Mouse (Mus musculus): ENCODE measurements around the gene Cenpx. TPM values are rescaled to one million over a fixed set of nuclear protein-coding genes. Genes with fewer than 3 reads are reported as not detected.
A peak's percentile ranks its signal among the peaks of the same experiment; 100 is the strongest.
"Not testable (repeated sequence)": the region's sequence is repeated elsewhere in the genome, so short reads cannot be mapped to it uniquely, and the experiment has no call there.

The Cenpx gene
- total RNA-seq (2014; rRNA removed) (20.3 and 20.5 TPM in 2 replicates), polyA plus RNA-seq (2012; rRNA removed) (63.4 and 74.6 TPM in 2 replicates)

DNA sequence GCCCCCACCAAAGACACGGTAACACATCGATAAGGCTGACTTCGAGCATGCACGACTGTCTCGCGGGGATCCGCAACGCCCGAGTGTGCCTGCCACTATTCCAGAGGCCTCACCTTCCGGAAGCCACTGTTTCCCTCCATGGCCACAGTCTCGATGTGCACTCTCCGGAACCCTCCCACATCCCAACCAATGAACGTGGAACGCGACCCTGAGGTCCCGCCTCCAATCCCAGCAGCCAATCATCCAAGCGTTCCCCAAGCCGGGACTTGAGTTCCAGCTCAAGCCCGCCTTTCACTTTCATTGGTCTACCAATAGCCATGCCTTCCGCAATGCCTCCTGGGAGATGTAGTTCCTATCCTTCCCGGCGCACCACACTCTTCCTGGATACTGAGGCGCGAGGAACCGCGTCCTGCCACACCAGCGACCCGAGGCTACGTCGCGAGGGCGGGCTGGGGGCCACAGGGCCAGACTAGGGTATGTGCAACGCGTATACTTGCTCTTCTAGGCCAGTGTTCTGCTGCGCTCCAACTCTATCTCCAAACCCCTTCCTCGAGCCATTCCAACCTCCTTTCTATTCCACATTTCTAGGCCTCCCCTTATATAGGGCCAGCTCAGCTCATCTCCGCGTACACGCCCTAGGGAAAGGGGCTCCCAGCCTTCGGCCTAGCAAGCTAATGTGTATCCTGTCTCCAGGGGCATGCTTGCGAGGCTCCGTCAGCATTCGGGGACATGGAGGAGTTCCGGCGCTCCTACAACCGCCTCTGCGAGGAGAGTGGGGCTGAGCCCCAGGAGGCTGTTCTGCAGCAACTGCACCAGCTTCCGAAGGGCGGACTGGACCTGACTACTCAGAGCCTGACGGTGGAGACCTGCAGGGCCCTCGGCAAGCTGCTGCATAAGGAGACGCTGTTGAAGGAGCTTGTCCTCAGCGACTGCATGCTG, at the start of gene Cenpx, which contains the start of gene Lrrc45:
Gene Cenpx, minus strand, starts transcription at position 159 of the 939 bp plus-strand sequence.
Gene Lrrc45, plus strand, starts transcription at position 346 of the 939 bp plus-strand sequence.
- H3K9ac ChIP-seq (ENCODE audit: low read depth, low read length): peak within 1 kb of the TSS; percentile 68
- H3K4me1 ChIP-seq (ENCODE audit: control insufficient read depth, insufficient read depth, low read length): peaks cover 9% of the 10 kb centered on the region
- TF ChIP-seq POLR2A (IDR thresholded peaks at IDR 0.05; ENCODE audit: extremely low read depth, insufficient read depth, low read length): peak; percentile 80
- TF ChIP-seq CTCF (IDR thresholded peaks at IDR 0.05; ENCODE audit: low read depth, low read length): no peak
- no peaks in the 10 kb centered on the region for H3K79me2 ChIP-seq (ENCODE audit: control insufficient read depth, insufficient read depth, low read length)
- peak within 1 kb of the TSS; percentile 61 for H3K4me3 ChIP-seq (ENCODE audit: insufficient read depth, low read depth, low read length)
- DNase-seq (ENCODE audit: extremely low read depth, low read depth, low spot score): peak; percentile 98
- peak within 1 kb of the TSS; percentile 32 for H3K27ac ChIP-seq (replicated peaks; ENCODE audit: insufficient read depth, low read depth, low read length)
- H3K36me3 ChIP-seq (ENCODE audit: control insufficient read depth, insufficient read depth, low read length): no peaks in the 10 kb centered on the region
- 6% methylated on average over 53 of the region's 53 CpGs for WGBS
- H3K27me3 ChIP-seq (ENCODE audit: control insufficient read depth, insufficient read depth, low read length): no peaks in the 10 kb centered on the region

GRCm38 (mm10) chr11:120762672-120763041, 49.1 kb upstream of the Cenpx start, which contains the start of gene Hmga1b:
TSS of gene Hmga1b (plus strand) at chr11:120762794.
- 31% methylated on average over 14 of the region's 14 CpGs for WGBS
- not testable (repeated sequence) for H3K27ac ChIP-seq (replicated peaks; ENCODE audit: insufficient read depth, low read depth, low read length); H3K27me3 ChIP-seq (ENCODE audit: control insufficient read depth, insufficient read depth, low read length); H3K9ac ChIP-seq (ENCODE audit: low read depth, low read length); H3K36me3 ChIP-seq (ENCODE audit: control insufficient read depth, insufficient read depth, low read length); H3K4me1 ChIP-seq (ENCODE audit: control insufficient read depth, insufficient read depth, low read length); H3K79me2 ChIP-seq (ENCODE audit: control insufficient read depth, insufficient read depth, low read length); DNase-seq (ENCODE audit: extremely low read depth, low read depth, low spot score); H3K4me3 ChIP-seq (ENCODE audit: insufficient read depth, low read depth, low read length)

- Histone ChIP-seq H3K27me3 (ENCODE audit: control insufficient read depth, insufficient read depth, low read length) (no peaks in the 10 kb centered on the region), H3K9ac (ENCODE audit: low read depth, low read length) (no peak overlapping the region), H3K27ac (replicated peaks; ENCODE audit: insufficient read depth, low read depth, low read length) (no peak overlapping the region), H3K36me3 (ENCODE audit: control insufficient read depth, insufficient read depth, low read length) (no peaks in the 10 kb centered on the region), H3K4me1 (ENCODE audit: control insufficient read depth, insufficient read depth, low read length) (no peaks in the 10 kb centered on the region), H3K4me3 (ENCODE audit: insufficient read depth, low read depth, low read length) (no peak overlapping the region), H3K79me2 (ENCODE audit: control insufficient read depth, insufficient read depth, low read length) (no peaks in the 10 kb centered on the region)
- TF ChIP-seq CTCF (IDR thresholded peaks at IDR 0.05; ENCODE audit: low read depth, low read length): no peak
- TF ChIP-seq POLR2A (IDR thresholded peaks at IDR 0.05; ENCODE audit: extremely low read depth, insufficient read depth, low read length): no peak
- 78% methylated on average over 14 of the region's 14 CpGs for WGBS
- no peak for DNase-seq (ENCODE audit: extremely low read depth, low read depth, low spot score)
Measured at GRCm38 (mm10) chr11:120761811-120762671, 48.5 kb upstream of the Cenpx start.

DNA sequence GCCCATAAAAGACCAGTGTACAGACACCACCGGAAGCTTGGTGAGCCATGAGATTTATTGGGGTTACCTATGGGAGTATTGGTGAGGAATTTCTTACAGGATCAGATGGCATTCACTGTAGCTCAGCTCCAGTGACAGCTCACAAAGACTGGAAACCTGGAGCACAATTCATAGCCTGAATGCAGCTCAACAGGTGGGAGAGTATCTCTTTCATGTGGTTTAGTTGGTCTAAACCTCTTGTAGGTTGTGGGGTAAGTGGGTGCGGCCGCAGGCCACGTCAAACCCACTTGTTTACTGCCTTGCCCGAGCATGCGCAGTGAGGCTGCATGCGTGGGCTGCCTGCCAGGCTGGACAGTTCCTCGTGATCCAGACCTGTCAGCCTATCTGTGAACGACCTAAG, 46.7 kb upstream of the Cenpx start:
- Histone ChIP-seq H3K9ac (ENCODE audit: low read depth, low read length) (no peak overlapping the region), H3K36me3 (ENCODE audit: control insufficient read depth, insufficient read depth, low read length) (no peaks in the 10 kb centered on the region), H3K27me3 (ENCODE audit: control insufficient read depth, insufficient read depth, low read length) (no peaks in the 10 kb centered on the region), H3K79me2 (ENCODE audit: control insufficient read depth, insufficient read depth, low read length) (no peaks in the 10 kb centered on the region), H3K4me3 (ENCODE audit: insufficient read depth, low read depth, low read length) (no peak overlapping the region), H3K27ac (replicated peaks; ENCODE audit: insufficient read depth, low read depth, low read length) (no peak overlapping the region), H3K4me1 (ENCODE audit: control insufficient read depth, insufficient read depth, low read length) (no peaks in the 10 kb centered on the region)
- no peak for TF ChIP-seq POLR2A (IDR thresholded peaks at IDR 0.05; ENCODE audit: extremely low read depth, insufficient read depth, low read length)
- TF ChIP-seq CTCF (IDR thresholded peaks at IDR 0.05; ENCODE audit: low read depth, low read length): no peak
- WGBS: 91% methylated on average over 9 of the region's 9 CpGs
- no peak for DNase-seq (ENCODE audit: extremely low read depth, low read depth, low spot score)

GRCm38 (mm10) chr11:120751606-120752005, 38.1 kb upstream of the Cenpx start:
- no peaks in the 10 kb centered on the region for H3K4me1 ChIP-seq (ENCODE audit: control insufficient read depth, insufficient read depth, low read length)
- no peak for TF ChIP-seq CTCF (IDR thresholded peaks at IDR 0.05; ENCODE audit: low read depth, low read length)
- no peak for TF ChIP-seq POLR2A (IDR thresholded peaks at IDR 0.05; ENCODE audit: extremely low read depth, insufficient read depth, low read length)
- H3K79me2 ChIP-seq (ENCODE audit: control insufficient read depth, insufficient read depth, low read length): no peaks in the 10 kb centered on the region
- 82% methylated on average over 4 of the region's 4 CpGs for WGBS
- H3K36me3 ChIP-seq (ENCODE audit: control insufficient read depth, insufficient read depth, low read length): no peaks in the 10 kb centered on the region
- no peak for DNase-seq (ENCODE audit: extremely low read depth, low read depth, low spot score)
- H3K27ac ChIP-seq (replicated peaks; ENCODE audit: insufficient read depth, low read depth, low read length): no peak overlapping the region
- no peaks in the 10 kb centered on the region for H3K27me3 ChIP-seq (ENCODE audit: control insufficient read depth, insufficient read depth, low read length)
- no peak overlapping the region for H3K4me3 ChIP-seq (ENCODE audit: insufficient read depth, low read depth, low read length)
- no peak overlapping the region for H3K9ac ChIP-seq (ENCODE audit: low read depth, low read length)

Measured in liver, adult 2 months (tissue).